Mouse (Mus musculus): ENCODE results near the gene Dennd2a. TPM values are rescaled to one million over a fixed set of nuclear protein-coding genes. Genes with fewer than 3 reads are reported as not detected.
A peak's percentile ranks its signal among the peaks of the same experiment; 100 is the strongest.

The Dennd2a gene
- polyA plus RNA-seq, 1 experiment = 7.3 TPM

DNA sequence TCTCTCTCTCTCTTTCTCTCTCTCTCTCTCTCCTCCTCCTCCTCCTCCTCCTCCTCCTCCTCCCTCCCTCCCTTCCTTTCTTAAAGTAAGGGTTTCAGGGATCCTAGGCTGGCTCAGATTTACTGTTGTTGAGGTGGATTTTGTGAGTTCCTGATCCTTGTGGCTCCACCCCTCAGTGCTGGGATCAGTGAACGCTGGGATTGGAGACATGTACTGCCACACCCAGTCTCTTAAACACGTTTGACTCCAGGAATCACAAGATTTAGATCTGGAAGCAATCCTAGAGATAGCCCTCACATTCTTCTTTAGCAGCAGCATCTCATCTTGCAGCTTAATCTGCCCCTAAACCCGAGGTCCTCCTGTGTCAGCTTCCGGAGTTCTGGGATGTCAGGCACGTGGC lies 84.8 kb downstream of the Dennd2a start:
- Histone ChIP-seq H3K4me3 (ENCODE audit: extremely low read depth, insufficient read depth, insufficient read length) (no peak overlapping the region), H3K4me1 (ENCODE audit: control insufficient read depth, insufficient read depth, insufficient read length) (no peaks in the 10 kb centered on the region), H3K36me3 (ENCODE audit: control insufficient read depth, insufficient read depth, low read length) (no peaks in the 10 kb centered on the region), H3K27me3 (ENCODE audit: control insufficient read depth, insufficient read depth, low read length) (no peaks in the 10 kb centered on the region), H3K27ac (ENCODE audit: insufficient read depth, low read length) (no peak overlapping the region)
- no peak for TF ChIP-seq CTCF (IDR thresholded peaks at IDR 0.05; ENCODE audit: extremely low read depth, insufficient read depth, insufficient read length, insufficient replicate concordance)
- no peak for TF ChIP-seq POLR2A (IDR thresholded peaks at IDR 0.05; ENCODE audit: low read depth, low read length)
- 76% methylated on average over 5 of the region's 5 CpGs for WGBS
- DNase-seq (ENCODE audit: low read depth in 1 of 2, low spot score in 2 of 2) = no peak

DNA sequence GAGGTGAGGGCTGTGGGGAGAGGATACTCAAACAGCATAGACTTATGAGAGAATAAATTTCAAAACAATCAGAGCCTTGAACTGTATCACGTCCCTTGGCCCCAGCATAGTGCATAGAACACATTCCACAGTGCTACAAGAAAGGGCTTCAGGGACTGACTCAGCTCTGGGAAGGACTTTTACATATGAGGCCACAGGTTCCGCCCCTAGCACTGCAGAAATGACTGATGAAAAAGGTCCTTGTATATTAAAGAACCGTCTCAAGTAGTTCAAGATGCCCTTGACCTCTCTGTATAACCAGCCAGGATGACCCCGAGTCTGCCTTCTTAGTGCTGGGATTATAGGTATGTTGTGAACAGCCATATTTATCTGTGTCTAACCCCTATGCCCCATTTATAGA lies 85.4 kb downstream of the Dennd2a start:
- DNase-seq (ENCODE audit: low read depth in 1 of 2, low spot score in 2 of 2) = no peak
- H3K4me3 ChIP-seq (ENCODE audit: extremely low read depth, insufficient read depth, insufficient read length) = no peak overlapping the region
- H3K36me3 ChIP-seq (ENCODE audit: control insufficient read depth, insufficient read depth, low read length) = no peaks in the 10 kb centered on the region
- 73% methylated on average over 4 of the region's 4 CpGs for WGBS
- no peak for TF ChIP-seq CTCF (IDR thresholded peaks at IDR 0.05; ENCODE audit: extremely low read depth, insufficient read depth, insufficient read length, insufficient replicate concordance)
- no peak for TF ChIP-seq POLR2A (IDR thresholded peaks at IDR 0.05; ENCODE audit: low read depth, low read length)
- H3K27ac ChIP-seq (ENCODE audit: insufficient read depth, low read length) = no peak overlapping the region
- H3K27me3 ChIP-seq (ENCODE audit: control insufficient read depth, insufficient read depth, low read length) = no peaks in the 10 kb centered on the region
- no peaks in the 10 kb centered on the region for H3K4me1 ChIP-seq (ENCODE audit: control insufficient read depth, insufficient read depth, insufficient read length)

DNA sequence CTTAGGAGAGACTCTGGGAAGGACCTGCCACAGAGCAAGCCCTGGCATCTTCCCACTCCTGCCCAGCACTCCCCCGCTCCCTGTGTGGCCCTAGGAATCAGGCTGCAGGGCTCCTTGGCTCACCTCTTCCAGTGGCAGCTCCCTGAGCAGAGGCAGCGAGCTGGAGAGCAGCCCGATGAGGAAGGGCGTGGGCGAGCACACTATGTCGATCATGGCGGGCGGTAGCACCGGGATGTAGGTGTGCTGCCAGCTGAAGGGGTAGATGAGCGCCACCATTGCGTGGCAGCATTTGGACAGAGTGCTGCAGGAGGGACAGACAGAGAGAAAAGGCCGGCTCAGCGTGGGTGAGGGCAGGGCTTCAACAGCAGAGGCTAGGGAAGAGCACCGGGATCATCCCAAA lies 87.6 kb downstream of the Dennd2a start:
- H3K4me3 ChIP-seq (ENCODE audit: extremely low read depth, insufficient read depth, insufficient read length) = no peak overlapping the region

DNA sequence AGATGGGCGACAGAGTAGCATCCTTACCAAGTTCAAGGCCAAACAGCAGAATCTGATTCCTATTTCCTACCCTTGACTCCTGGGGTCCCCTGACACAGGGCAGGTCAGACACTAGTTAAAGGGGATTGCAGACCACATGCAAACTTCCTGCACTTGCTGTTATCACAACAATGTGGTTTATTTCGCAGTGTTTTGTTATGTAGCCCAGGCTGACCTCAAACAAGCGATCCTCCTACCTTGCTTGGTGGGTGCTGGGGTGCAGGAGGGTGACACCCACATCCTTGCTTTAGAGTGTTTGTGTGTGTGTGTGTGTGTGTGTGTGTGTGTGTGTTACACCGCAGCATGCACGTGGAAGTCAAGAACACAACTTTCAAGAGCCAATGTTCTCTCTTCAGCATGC lies 88.2 kb downstream of the Dennd2a start:
- no peaks in the 10 kb centered on the region for H3K27me3 ChIP-seq (ENCODE audit: control insufficient read depth, insufficient read depth, low read length)
- H3K4me3 ChIP-seq (ENCODE audit: extremely low read depth, insufficient read depth, insufficient read length) = no peak overlapping the region
- H3K27ac ChIP-seq (ENCODE audit: insufficient read depth, low read length) = no peak overlapping the region
- no peak for TF ChIP-seq CTCF (IDR thresholded peaks at IDR 0.05; ENCODE audit: extremely low read depth, insufficient read depth, insufficient read length, insufficient replicate concordance)
- no peak for TF ChIP-seq POLR2A (IDR thresholded peaks at IDR 0.05; ENCODE audit: low read depth, low read length)
- 71% methylated on average over 5 of the region's 5 CpGs for WGBS
- H3K36me3 ChIP-seq (ENCODE audit: control insufficient read depth, insufficient read depth, low read length) = no peaks in the 10 kb centered on the region
- DNase-seq (ENCODE audit: low read depth in 1 of 2, low spot score in 2 of 2) = no peak
- no peaks in the 10 kb centered on the region for H3K4me1 ChIP-seq (ENCODE audit: control insufficient read depth, insufficient read depth, insufficient read length)

More for the DNA sequence above, 87.6 kb downstream of the Dennd2a start:
- no peaks in the 10 kb centered on the region for H3K27me3 ChIP-seq (ENCODE audit: control insufficient read depth, insufficient read depth, low read length)
- H3K36me3 ChIP-seq (ENCODE audit: control insufficient read depth, insufficient read depth, low read length) = no peaks in the 10 kb centered on the region
- no peak for TF ChIP-seq CTCF (IDR thresholded peaks at IDR 0.05; ENCODE audit: extremely low read depth, insufficient read depth, insufficient read length, insufficient replicate concordance)
- TF ChIP-seq POLR2A (IDR thresholded peaks at IDR 0.05; ENCODE audit: low read depth, low read length) = no peak
- H3K4me1 ChIP-seq (ENCODE audit: control insufficient read depth, insufficient read depth, insufficient read length) = no peaks in the 10 kb centered on the region
- no peak overlapping the region for H3K27ac ChIP-seq (ENCODE audit: insufficient read depth, low read length)
- WGBS = 95% methylated on average over 14 of the region's 14 CpGs
- no peak for DNase-seq (ENCODE audit: low read depth in 1 of 2, low spot score in 2 of 2)

DNA sequence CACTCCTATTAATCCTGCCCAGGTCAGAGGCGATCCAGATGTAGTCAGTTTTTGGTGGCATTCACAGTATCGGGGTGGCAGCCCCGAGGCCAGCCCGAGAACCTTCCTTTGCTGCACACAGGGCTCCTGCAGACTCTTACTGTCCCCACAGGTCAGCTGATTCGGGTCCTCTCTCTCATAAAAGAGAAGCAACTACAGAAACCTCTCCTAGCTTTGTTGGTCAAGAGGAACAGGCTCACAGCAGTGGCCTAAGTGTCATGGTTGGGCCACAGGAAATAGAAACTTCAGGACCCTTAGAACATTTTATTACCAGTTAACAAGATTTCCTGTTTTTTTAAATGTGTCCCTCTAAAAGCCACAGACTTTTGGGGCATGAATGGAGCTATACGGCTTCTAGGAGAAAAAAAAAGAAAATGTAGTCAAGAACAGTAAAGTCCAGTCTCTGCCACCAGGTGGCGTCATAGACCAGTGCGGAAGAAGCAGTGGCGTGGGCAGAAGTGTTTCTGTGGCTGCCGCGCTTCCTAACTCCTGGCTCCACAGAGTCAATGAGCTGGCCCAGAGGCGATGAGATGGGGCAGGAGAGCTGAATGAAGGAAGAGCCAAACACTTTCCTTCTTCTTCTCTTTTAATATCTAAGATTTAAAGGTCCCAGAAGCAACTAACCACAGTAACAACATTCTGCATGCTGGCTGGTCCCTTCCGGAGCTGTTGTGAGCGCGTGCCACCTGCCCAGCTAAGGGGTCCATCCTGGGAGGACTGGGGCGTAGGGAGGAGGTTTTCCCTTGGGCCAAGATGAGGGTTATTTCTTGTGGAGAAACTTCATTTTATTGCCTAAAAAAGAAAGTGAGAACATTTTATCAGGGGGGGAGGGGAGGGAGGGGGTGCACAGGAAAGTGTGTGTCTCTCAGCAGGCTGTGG lies 94.8 kb downstream of the Dennd2a start:
- Histone ChIP-seq H3K27ac (ENCODE audit: insufficient read depth, low read length) (no peak overlapping the region), H3K4me1 (ENCODE audit: control insufficient read depth, insufficient read depth, insufficient read length) (no peaks in the 10 kb centered on the region), H3K36me3 (ENCODE audit: control insufficient read depth, insufficient read depth, low read length) (no peaks in the 10 kb centered on the region), H3K4me3 (ENCODE audit: extremely low read depth, insufficient read depth, insufficient read length) (peak overlapping the region; percentile 12; the same call in 1 of the 2 replicates), H3K27me3 (ENCODE audit: control insufficient read depth, insufficient read depth, low read length) (no peaks in the 10 kb centered on the region)
- WGBS = 27% methylated on average over 16 of the region's 16 CpGs
- peak; percentile 54 to 70 for DNase-seq (ENCODE audit: low read depth in 1 of 2, low spot score in 2 of 2)
- TF ChIP-seq POLR2A (IDR thresholded peaks at IDR 0.05; ENCODE audit: low read depth, low read length) = no peak
- peak; percentile 83; the same call in 1 of the 2 replicates for TF ChIP-seq CTCF (IDR thresholded peaks at IDR 0.05; ENCODE audit: extremely low read depth, insufficient read depth, insufficient read length, insufficient replicate concordance)

DNA sequence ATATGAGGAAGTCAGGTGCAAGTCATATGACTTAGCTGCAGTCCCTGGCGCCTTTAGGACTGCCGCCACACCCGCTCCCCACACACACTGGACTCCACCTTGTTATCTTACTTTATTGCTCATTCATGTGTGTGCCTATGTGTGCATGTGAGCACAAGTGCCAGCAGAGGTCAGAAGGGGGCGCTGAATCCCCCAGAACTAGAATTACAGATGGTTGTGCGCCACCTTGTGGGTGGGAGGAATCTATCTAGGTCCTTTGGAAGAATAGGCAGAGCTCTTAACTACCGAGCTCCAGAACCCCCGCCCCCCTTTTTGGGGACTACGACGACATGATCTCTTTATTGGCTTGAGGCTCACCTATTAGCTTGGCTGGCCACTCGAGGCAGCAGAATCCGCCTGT lies 97.6 kb downstream of the Dennd2a start:
- H3K36me3 ChIP-seq (ENCODE audit: control insufficient read depth, insufficient read depth, low read length) = no peaks in the 10 kb centered on the region
- no peak for DNase-seq (ENCODE audit: low read depth in 1 of 2, low spot score in 2 of 2)
- TF ChIP-seq CTCF (IDR thresholded peaks at IDR 0.05; ENCODE audit: extremely low read depth, insufficient read depth, insufficient read length, insufficient replicate concordance) (no peak), POLR2A (IDR thresholded peaks at IDR 0.05; ENCODE audit: low read depth, low read length) (no peak)
- no peaks in the 10 kb centered on the region for H3K4me1 ChIP-seq (ENCODE audit: control insufficient read depth, insufficient read depth, insufficient read length)
- no peak overlapping the region for H3K27ac ChIP-seq (ENCODE audit: insufficient read depth, low read length)
- WGBS = 94% methylated on average over 11 of the region's 11 CpGs
- H3K27me3 ChIP-seq (ENCODE audit: control insufficient read depth, insufficient read depth, low read length) = no peaks in the 10 kb centered on the region
- H3K4me3 ChIP-seq (ENCODE audit: extremely low read depth, insufficient read depth, insufficient read length) = no peak overlapping the region

Data from spleen, adult 2 months (tissue).